Mouse (Mus musculus) limb, embryonic 14.5 days (tissue): ENCODE results near the gene Fam214a. TPM values are rescaled to one million over a fixed set of nuclear protein-coding genes. Genes with fewer than 3 reads are reported as not detected.
"Not testable (repeated sequence)": the region's sequence is repeated elsewhere in the genome, so short reads cannot be mapped to it uniquely, and the experiment has no call there.

Source experiments
- ATAC-seq: fragments of 200-750 bp; cut with Nextera tagmentation; 2 replicates; pipeline ENCODE4 v1.8.0; 2017; ENCODE audit warnings: low read depth, moderate number of reproducible peaks, moderate TSS enrichment; ENCODE audit not compliant: low FRiP score
- DNase-seq: peaks from one replicate; pipeline ENCODE4 v3.0.0-alpha.2; 2015; ENCODE audit warnings: low spot score
- H3K27ac ChIP-seq: fragments of 300-500 bp; sonication (generic); replicated peaks from 2 replicates; pipeline ENCODE4 v1.5.1; 2014; ENCODE audit warnings: low read depth, mild to moderate bottlenecking, low read length, moderate library complexity, mixed read lengths
- H3K27me3 ChIP-seq: fragments of 300-500 bp; sonication (generic); 2 replicates; pipeline ENCODE4 v1.6.1; 2014; ENCODE audit warnings: low read length, mixed read lengths; ENCODE audit not compliant: control insufficient read depth, insufficient read depth
- H3K36me3 ChIP-seq: fragments of 300-500 bp; sonication (generic); 2 replicates; pipeline ENCODE4 v1.6.1; 2014; ENCODE audit warnings: mild to moderate bottlenecking, low read length, moderate library complexity, mixed read lengths; ENCODE audit not compliant: control insufficient read depth, insufficient read depth
- H3K4me1 ChIP-seq: fragments of 300-500 bp; sonication (generic); 2 replicates; pipeline ENCODE4 v1.6.1; 2014; ENCODE audit warnings: antibody characterized with exemption, low read length, mixed read lengths; ENCODE audit not compliant: control insufficient read depth, insufficient read depth
- H3K4me2 ChIP-seq: fragments of 300-500 bp; sonication (generic); replicated peaks from 2 replicates; pipeline ENCODE4 v1.6.1; 2014; ENCODE audit warnings: low read depth, mild to moderate bottlenecking, low read length, moderate library complexity; ENCODE audit not compliant: severe bottlenecking
- H3K4me3 ChIP-seq: fragments of 300-500 bp; sonication (generic); replicated peaks from 2 replicates; pipeline ENCODE4 v1.5.1; 2014; ENCODE audit warnings: low read length
- H3K9ac ChIP-seq: fragments of 300-500 bp; sonication (generic); 2 replicates; pipeline ENCODE4 v1.6.1; 2014; ENCODE audit warnings: mild to moderate bottlenecking, low read depth, low read length, moderate library complexity; ENCODE audit not compliant: severe bottlenecking
- H3K9me3 ChIP-seq: fragments of 300-500 bp; sonication (generic); 2 replicates; pipeline ENCODE4 v1.6.1; 2016; ENCODE audit warnings: low read length; ENCODE audit not compliant: control insufficient read depth
- POLR2A ChIP-seq: fragments of 200-500 bp; IDR thresholded peaks from 2 replicates; pipeline ENCODE4 v1.8.0; 2012; ENCODE audit warnings: inconsistent platforms, mild to moderate bottlenecking, moderate library complexity, borderline replicate concordance; ENCODE audit not compliant: insufficient read depth, insufficient read length; ENCODE audit errors: extremely low read depth
- WGBS: fragments of 180-500 bp; shearing (Covaris S2); extraction: QIAGEN DNeasy Blood & Tissue Kit; methylation state at CpG from one replicate; pipeline ENCODE4 v1.1.7; 2014; 5-methylcytosine and 5-hydroxymethylcytosine counted together
- polyA plus RNA-seq, 2 experiments: library from polyadenylated mRNA; depleted of rRNA in 1 of 2; stranded (reverse) in 1 of 2; unstranded in 1 of 2; fragments of >200 nt; fragmentation: Nextera tagmentation in 1 of 2; extraction: Ambion mirVana in 1 of 2; gene quantifications; 2 replicates each; pipeline versions ENCODE4 v1.2.1 to v1.2.3; 2012 to 2014

The Fam214a gene
- polyA plus RNA-seq, 2 experiments, result 9.6 to 10.7 TPM

GRCm38 (mm10) chr9:74979866-74980265 is 27.2 kb downstream of the Fam214a start:
- H3K27me3 ChIP-seq, result no peaks in the 10 kb centered on the region
- H3K4me3 ChIP-seq, result no peak overlapping the region
- TF ChIP-seq POLR2A, result no peak
- H3K4me1 ChIP-seq, result peaks cover 10% of the 10 kb centered on the region
- no peak overlapping the region for H3K4me2 ChIP-seq
- no peaks in the 10 kb centered on the region for H3K9me3 ChIP-seq
- H3K9ac ChIP-seq, result no peak overlapping the region
- DNase-seq (no peak), ATAC-seq (no peak)
- WGBS, result 70% methylated on average over 1 of the region's 1 CpGs
- no peak overlapping the region for H3K27ac ChIP-seq
- no peaks in the 10 kb centered on the region for H3K36me3 ChIP-seq

GRCm38 (mm10) chr9:74981663-74982111 is 29.0 kb downstream of the Fam214a start:
- no peak overlapping the region for H3K4me3 ChIP-seq
- WGBS, result 46% methylated on average over 3 of the region's 3 CpGs
- no peak for DNase-seq
- no peak overlapping the region for H3K27ac ChIP-seq
- H3K9ac ChIP-seq, result no peak overlapping the region
- no peaks in the 10 kb centered on the region for H3K27me3 ChIP-seq
- no peak overlapping the region for H3K4me2 ChIP-seq
- peak; percentile 34; the same call in 1 of the 2 replicates for ATAC-seq
- TF ChIP-seq POLR2A, result no peak
- no peaks in the 10 kb centered on the region for H3K9me3 ChIP-seq
- peaks cover under 1% of the 10 kb centered on the region; the same call in 1 of the 2 replicates for H3K4me1 ChIP-seq
- no peaks in the 10 kb centered on the region for H3K36me3 ChIP-seq

GRCm38 (mm10) chr9:74982193-74982592 is 29.5 kb downstream of the Fam214a start:
- no peak overlapping the region for H3K27ac ChIP-seq

GRCm38 (mm10) chr9:74982722-74983121 is 30.0 kb downstream of the Fam214a start:
- ATAC-seq, H3K4me1 ChIP-seq, H3K4me3 ChIP-seq, H3K9me3 ChIP-seq, H3K4me2 ChIP-seq, H3K36me3 ChIP-seq, DNase-seq, H3K27me3 ChIP-seq, H3K27ac ChIP-seq, H3K9ac ChIP-seq: not testable (repeated sequence)
- WGBS, result 88% methylated on average over 1 of the region's 1 CpGs

More at GRCm38 (mm10) chr9:74982193-74982592, 29.5 kb downstream of the Fam214a start:
- no peak overlapping the region for H3K4me2 ChIP-seq
- no peaks in the 10 kb centered on the region for H3K9me3 ChIP-seq
- H3K27me3 ChIP-seq, result no peaks in the 10 kb centered on the region
- no peak overlapping the region for H3K4me3 ChIP-seq
- 76% methylated on average over 8 of the region's 8 CpGs for WGBS
- TF ChIP-seq POLR2A, result no peak
- DNase-seq (no peak), ATAC-seq (no peak)
- no peaks in the 10 kb centered on the region for H3K36me3 ChIP-seq
- no peaks in the 10 kb centered on the region for H3K4me1 ChIP-seq
- H3K9ac ChIP-seq, result no peak overlapping the region

GRCm38 (mm10) chr9:74985173-74985715 is 32.6 kb downstream of the Fam214a start:
- H3K4me1 ChIP-seq, result no peaks in the 10 kb centered on the region
- 69% methylated on average over 14 of the region's 14 CpGs for WGBS
- ATAC-seq, result no peak
- no peaks in the 10 kb centered on the region for H3K27me3 ChIP-seq
- no peaks in the 10 kb centered on the region for H3K36me3 ChIP-seq
- no peak overlapping the region for H3K4me3 ChIP-seq
- no peak for DNase-seq
- H3K27ac ChIP-seq, result no peak overlapping the region
- TF ChIP-seq POLR2A, result no peak
- no peak overlapping the region for H3K4me2 ChIP-seq
- no peaks in the 10 kb centered on the region for H3K9me3 ChIP-seq
- no peak overlapping the region for H3K9ac ChIP-seq

GRCm38 (mm10) chr9:74985770-74986169 is 33.1 kb downstream of the Fam214a start:
- Histone ChIP-seq H3K4me2 (no peak overlapping the region), H3K4me1 (no peaks in the 10 kb centered on the region), H3K4me3 (no peak overlapping the region), H3K27me3 (no peaks in the 10 kb centered on the region), H3K27ac (no peak overlapping the region), H3K9ac (no peak overlapping the region), H3K36me3 (no peaks in the 10 kb centered on the region), H3K9me3 (no peaks in the 10 kb centered on the region)
- TF ChIP-seq POLR2A, result no peak
- WGBS, result 55% methylated on average over 2 of the region's 2 CpGs
- ATAC-seq, result no peak
- no peak for DNase-seq
